Mouse (Mus musculus): ENCODE measurements around the gene Arhgef10l. TPM values are rescaled to one million over a fixed set of nuclear protein-coding genes. Genes with fewer than 3 reads are reported as not detected.

The Arhgef10l gene
- polyA plus RNA-seq, 1 experiment from 2014 or later = 15.3 TPM

DNA sequence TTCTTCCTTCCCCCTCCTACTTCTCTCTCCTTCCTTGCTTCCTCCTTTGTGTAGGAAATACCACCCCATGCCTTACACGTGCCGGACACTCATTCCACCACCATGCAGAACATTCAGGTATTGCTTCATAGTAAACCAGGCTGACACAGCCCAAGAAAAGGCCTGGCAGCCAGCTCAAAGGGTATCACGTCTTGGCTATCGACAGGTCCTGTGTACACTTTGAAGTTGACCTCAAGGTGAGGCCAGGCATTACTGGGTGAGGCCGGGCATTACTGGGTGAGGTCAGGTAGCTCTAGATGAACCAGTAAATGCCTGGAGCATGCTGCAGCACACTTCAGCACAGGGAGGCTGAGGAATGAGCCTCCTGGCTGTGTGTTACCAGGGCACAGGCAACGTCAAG, 67.9 kb downstream of the Arhgef10l start:
- Histone ChIP-seq H3K4me2 (no peak overlapping the region), H3K27ac (no peak overlapping the region), H3K4me3 (no peak overlapping the region), H3K9me3 (replicated peaks) (no peaks in the 10 kb centered on the region), H3K36me3 (peaks cover 21% of the 10 kb centered on the region), H3K9ac (no peak overlapping the region), H3K4me1 (replicated peaks) (0 out of 2 replicates have a peak, but pooled peaks cover 4% of the 10 kb centered on the region), H3K27me3 (no peaks in the 10 kb centered on the region)
- ATAC-seq (replicated peaks; ENCODE audit: insufficient number of reproducible peaks, insufficient read depth, low FRiP score, low read depth) = no peak
- WGBS = 89% methylated on average over 6 of the region's 6 CpGs

DNA sequence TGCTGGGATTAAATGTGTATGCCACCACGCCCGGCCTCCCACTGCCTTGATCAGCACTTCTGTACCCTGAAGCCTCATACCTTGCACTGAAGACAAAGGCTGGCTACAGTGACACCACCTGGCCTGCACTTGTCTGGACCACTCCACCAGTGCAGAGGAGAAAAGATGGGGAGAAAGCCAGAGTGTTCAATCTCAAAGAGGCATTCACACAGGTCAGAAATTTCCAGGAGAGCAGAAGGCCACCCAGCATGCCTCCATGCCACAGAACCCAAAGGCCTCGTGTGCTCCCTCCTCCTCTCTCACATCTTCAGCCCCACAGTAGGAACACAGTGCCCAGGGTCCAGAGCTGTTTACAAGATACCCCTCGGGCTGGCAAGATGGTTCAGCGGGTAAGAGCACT, 68.4 kb downstream of the Arhgef10l start:
- Histone ChIP-seq H3K36me3 (peaks cover 21% of the 10 kb centered on the region), H3K27me3 (no peaks in the 10 kb centered on the region), H3K9ac (no peak overlapping the region), H3K27ac (no peak overlapping the region), H3K4me1 (replicated peaks) (peaks cover 6% of the 10 kb centered on the region; the same call in 1 of the 2 replicates), H3K4me2 (no peak overlapping the region), H3K4me3 (no peak overlapping the region), H3K9me3 (replicated peaks) (no peaks in the 10 kb centered on the region)
- ATAC-seq (replicated peaks; ENCODE audit: insufficient number of reproducible peaks, insufficient read depth, low FRiP score, low read depth) = no peak
- 92% methylated on average over 5 of the region's 5 CpGs for WGBS

- H3K4me2 ChIP-seq = no peak overlapping the region
- H3K27me3 ChIP-seq = no peaks in the 10 kb centered on the region
- H3K4me1 ChIP-seq (replicated peaks) = peaks cover 3% of the 10 kb centered on the region; the same call in 1 of the 2 replicates
- no peak overlapping the region for H3K4me3 ChIP-seq
- no peak overlapping the region for H3K27ac ChIP-seq
- no peak for ATAC-seq (replicated peaks; ENCODE audit: insufficient number of reproducible peaks, insufficient read depth, low FRiP score, low read depth)
- H3K9ac ChIP-seq = no peak overlapping the region
- WGBS = 86% methylated on average over 14 of the region's 14 CpGs
- peaks cover 32% of the 10 kb centered on the region for H3K36me3 ChIP-seq
- no peaks in the 10 kb centered on the region for H3K9me3 ChIP-seq (replicated peaks)
Observed at GRCm38 (mm10) chr4:140593771-140594505, 71.9 kb downstream of the Arhgef10l start.

GRCm38 (mm10) chr4:140592990-140593770, 72.6 kb downstream of the Arhgef10l start:
- H3K27ac ChIP-seq = no peak overlapping the region
- H3K9me3 ChIP-seq (replicated peaks) = no peaks in the 10 kb centered on the region
- WGBS = 76% methylated on average over 16 of the region's 16 CpGs
- no peak overlapping the region for H3K9ac ChIP-seq
- H3K4me1 ChIP-seq (replicated peaks) = peaks cover 3% of the 10 kb centered on the region; the same call in 1 of the 2 replicates
- no peak overlapping the region for H3K4me3 ChIP-seq
- ATAC-seq (replicated peaks; ENCODE audit: insufficient number of reproducible peaks, insufficient read depth, low FRiP score, low read depth) = no peak
- H3K4me2 ChIP-seq = no peak overlapping the region
- no peaks in the 10 kb centered on the region for H3K27me3 ChIP-seq
- H3K36me3 ChIP-seq = peaks cover 31% of the 10 kb centered on the region

- Histone ChIP-seq H3K27me3 (no peaks in the 10 kb centered on the region), H3K4me2 (no peak overlapping the region), H3K9me3 (replicated peaks) (no peaks in the 10 kb centered on the region), H3K36me3 (peaks cover 22% of the 10 kb centered on the region), H3K4me1 (replicated peaks) (peaks cover 3% of the 10 kb centered on the region; the same call in 1 of the 2 replicates), H3K9ac (no peak overlapping the region), H3K4me3 (no peak overlapping the region), H3K27ac (no peak overlapping the region)
- ATAC-seq (replicated peaks; ENCODE audit: insufficient number of reproducible peaks, insufficient read depth, low FRiP score, low read depth) = 0 out of 2 replicates have a peak, but pooled peaks have one; percentile 41
- 27% methylated on average over 11 of the region's 11 CpGs for WGBS
Observed at GRCm38 (mm10) chr4:140592217-140592759, 73.5 kb downstream of the Arhgef10l start.

GRCm38 (mm10) chr4:140586478-140586877, 79.3 kb downstream of the Arhgef10l start:
- peaks cover 17% of the 10 kb centered on the region for H3K4me1 ChIP-seq (replicated peaks)
- H3K9me3 ChIP-seq (replicated peaks) = no peaks in the 10 kb centered on the region
- no peak overlapping the region for H3K9ac ChIP-seq
- WGBS = 59% methylated on average over 5 of the region's 5 CpGs
- no peak overlapping the region for H3K4me2 ChIP-seq
- H3K36me3 ChIP-seq = peaks cover 11% of the 10 kb centered on the region; the same call in 1 of the 2 replicates
- H3K27ac ChIP-seq = no peak overlapping the region
- ATAC-seq (replicated peaks; ENCODE audit: insufficient number of reproducible peaks, insufficient read depth, low FRiP score, low read depth) = no peak
- no peak overlapping the region for H3K4me3 ChIP-seq
- no peaks in the 10 kb centered on the region for H3K27me3 ChIP-seq

GRCm38 (mm10) chr4:140584240-140584639, 81.6 kb downstream of the Arhgef10l start:
- Histone ChIP-seq H3K9me3 (replicated peaks) (no peaks in the 10 kb centered on the region), H3K4me3 (no peak overlapping the region), H3K27me3 (no peaks in the 10 kb centered on the region), H3K36me3 (peaks cover under 1% of the 10 kb centered on the region; the same call in 1 of the 2 replicates), H3K4me1 (replicated peaks) (peaks cover 28% of the 10 kb centered on the region), H3K9ac (no peak overlapping the region), H3K27ac (no peak overlapping the region), H3K4me2 (no peak overlapping the region)
- 57% methylated on average over 5 of the region's 5 CpGs for WGBS
- no peak for ATAC-seq (replicated peaks; ENCODE audit: insufficient number of reproducible peaks, insufficient read depth, low FRiP score, low read depth)

DNA sequence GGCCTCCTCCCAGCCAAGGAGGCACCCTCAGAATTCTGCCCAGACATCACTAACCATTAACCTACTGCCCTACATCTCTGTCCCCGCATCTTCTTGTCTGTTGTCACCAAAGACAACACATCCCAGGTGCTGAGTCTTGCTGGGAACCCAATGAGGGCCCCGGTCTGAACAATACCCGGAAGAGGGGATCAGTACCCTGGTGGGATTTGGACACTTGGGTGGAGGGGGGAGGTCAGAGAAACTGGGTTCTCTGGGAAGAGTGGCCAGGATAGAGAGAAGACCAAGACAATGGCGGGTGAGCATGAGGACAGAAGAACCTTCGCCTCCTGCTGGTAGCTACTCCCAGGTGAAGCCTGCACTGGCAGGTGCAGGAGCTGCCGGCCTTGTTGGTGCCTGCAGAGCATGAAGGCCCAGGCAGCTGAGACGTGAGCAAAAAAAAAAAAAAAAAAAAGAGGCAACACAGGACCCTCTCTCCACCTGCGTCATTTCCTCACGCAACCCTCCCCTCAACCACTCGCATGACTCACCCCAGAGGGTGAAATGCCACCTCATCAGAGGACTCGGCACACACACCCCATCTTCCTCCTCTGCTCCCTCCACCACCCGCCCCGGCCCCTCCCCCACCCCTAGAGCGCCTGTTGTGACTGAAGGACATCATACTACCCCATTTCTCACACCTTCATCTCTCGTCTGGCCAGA, 83.3 kb downstream of the Arhgef10l start:
- Histone ChIP-seq H3K27ac (peak overlapping the region; percentile 80), H3K4me2 (peak overlapping the region; percentile 55), H3K4me1 (replicated peaks) (peaks cover 28% of the 10 kb centered on the region), H3K27me3 (no peaks in the 10 kb centered on the region), H3K4me3 (no peak overlapping the region), H3K36me3 (peaks cover 17% of the 10 kb centered on the region), H3K9me3 (replicated peaks) (no peaks in the 10 kb centered on the region), H3K9ac (no peak overlapping the region)
- no peak for ATAC-seq (replicated peaks; ENCODE audit: insufficient number of reproducible peaks, insufficient read depth, low FRiP score, low read depth)
- 76% methylated on average over 15 of the region's 15 CpGs for whole genome bisulfite sequencing

GRCm38 (mm10) chr4:140581730-140582389, 84.0 kb downstream of the Arhgef10l start:
- 48% methylated on average over 23 of the region's 23 CpGs for WGBS
- peak overlapping the region; percentile 43 for H3K4me3 ChIP-seq
- H3K27me3 ChIP-seq = no peaks in the 10 kb centered on the region
- H3K4me2 ChIP-seq = peak overlapping the region; percentile 55
- peaks cover 23% of the 10 kb centered on the region for H3K36me3 ChIP-seq
- H3K9ac ChIP-seq = peak overlapping the region; percentile 39; the same call in 1 of the 2 replicates
- peaks cover 26% of the 10 kb centered on the region for H3K4me1 ChIP-seq (replicated peaks)
- H3K9me3 ChIP-seq (replicated peaks) = no peaks in the 10 kb centered on the region
- H3K27ac ChIP-seq = peak overlapping the region; percentile 80
- peak; percentile 80 for ATAC-seq (replicated peaks; ENCODE audit: insufficient number of reproducible peaks, insufficient read depth, low FRiP score, low read depth)

DNA sequence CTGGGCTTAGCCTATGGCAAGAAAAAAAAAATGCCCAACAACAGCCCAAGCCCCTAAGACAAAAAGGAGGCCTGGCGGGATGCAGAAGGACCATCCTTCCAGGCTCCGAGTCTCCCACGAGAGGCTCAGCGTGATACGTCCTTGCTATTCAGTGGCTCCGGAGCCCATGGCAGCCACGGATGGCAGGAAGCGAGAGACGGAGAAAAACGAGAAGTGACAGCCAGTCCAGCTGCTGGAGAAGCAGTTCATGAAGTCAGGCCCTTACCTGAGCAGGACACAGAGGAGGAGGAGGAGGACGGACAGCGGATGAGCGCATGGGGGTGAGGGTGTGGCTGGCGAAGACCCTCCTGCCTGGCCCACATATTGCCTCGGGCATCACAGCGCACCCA, 84.5 kb downstream of the Arhgef10l start:
- Histone ChIP-seq H3K4me2 (peak overlapping the region; percentile 55), H3K9ac (peak overlapping the region; percentile 14; the same call in 1 of the 2 replicates), H3K4me1 (replicated peaks) (peaks cover 25% of the 10 kb centered on the region), H3K36me3 (peaks cover 28% of the 10 kb centered on the region), H3K27ac (peak overlapping the region; percentile 80), H3K9me3 (replicated peaks) (no peaks in the 10 kb centered on the region), H3K27me3 (no peaks in the 10 kb centered on the region), H3K4me3 (peak overlapping the region; percentile 43)
- ATAC-seq (replicated peaks; ENCODE audit: insufficient number of reproducible peaks, insufficient read depth, low FRiP score, low read depth) = no peak
- 54% methylated on average over 16 of the region's 16 CpGs for WGBS
